Mouse (Mus musculus) left cerebral cortex, postnatal 10 days (tissue): ENCODE measurements around the gene Surf4. TPM values are rescaled to one million over a fixed set of nuclear protein-coding genes. Genes with fewer than 3 reads are reported as not detected.

Experiments used
- DNase-seq, 2 experiments: peaks; one replicate each; pipeline ENCODE4 v3.0.0; 2021 to 2022; ENCODE audit warnings: low spot score in 2 of 2, mixed read lengths in 1 of 2; ENCODE audit errors: extremely low spot score in 1 of 2
- intact Hi-C: fragments of 180-260 bp; cut with DNase I; formaldehyde crosslinking; loops from one replicate; pipeline ENCODE4 v1.15.1; 2025
- total RNA-seq, 2 experiments: library from RNA; stranded (reverse); gene quantifications; 2 replicates each; pipeline ENCODE4 v1.2.3; 2021

The Surf4 gene
- 10 to 100 TPM; 62.4 to 64.2 TPM for total RNA-seq

DNA sequence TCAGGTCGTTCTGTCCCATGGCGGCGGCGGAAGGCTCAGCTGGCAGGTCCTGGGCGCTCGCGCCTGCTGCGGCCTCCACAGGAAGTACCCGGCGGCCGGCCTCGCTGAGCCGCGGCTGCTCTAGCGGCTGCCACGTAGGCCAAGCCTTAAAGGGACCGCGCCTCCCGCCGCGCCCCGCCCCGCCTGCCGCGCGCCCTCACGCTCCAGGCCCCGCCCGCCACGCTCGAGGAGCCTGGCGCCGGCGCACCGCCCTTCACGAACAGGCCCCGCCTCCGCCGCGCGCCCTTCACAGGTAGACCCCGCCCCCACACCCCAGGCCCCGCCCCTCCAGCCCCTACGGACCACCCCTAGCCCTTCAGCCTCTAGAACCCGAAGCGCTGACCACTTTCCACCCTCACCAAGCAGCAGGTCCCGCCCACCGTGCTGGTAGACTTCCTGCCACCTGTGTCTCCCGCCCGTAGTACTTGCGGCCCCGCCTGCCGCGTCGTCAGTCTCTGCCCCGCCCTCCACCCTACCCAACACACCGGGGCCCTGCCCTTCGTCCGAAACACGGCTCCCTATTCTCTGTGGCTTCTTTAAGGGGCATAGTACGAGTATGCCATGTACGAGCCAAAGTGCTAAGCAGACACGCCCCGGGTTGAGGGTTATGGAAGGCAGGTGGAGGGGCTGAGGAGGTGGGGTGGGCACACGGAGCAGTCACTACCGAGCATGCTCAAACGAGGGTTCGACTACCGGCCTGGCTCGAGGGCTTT, at the start of gene Surf4, which contains the start of gene Stkld1:
Gene Surf4 (minus strand): TSS at position 625 of the 752 bp plus-strand sequence.
Gene Stkld1 (plus strand): TSS at position 744 of the 752 bp plus-strand sequence.
- peak; percentile 87 to 96 for DNase-seq
- intact Hi-C loops = loop anchor here (5.0 kb wide), 2 partner anchors 74 to 104 kb away; partner anchors contain the start of gene Cacfd1

DNA sequence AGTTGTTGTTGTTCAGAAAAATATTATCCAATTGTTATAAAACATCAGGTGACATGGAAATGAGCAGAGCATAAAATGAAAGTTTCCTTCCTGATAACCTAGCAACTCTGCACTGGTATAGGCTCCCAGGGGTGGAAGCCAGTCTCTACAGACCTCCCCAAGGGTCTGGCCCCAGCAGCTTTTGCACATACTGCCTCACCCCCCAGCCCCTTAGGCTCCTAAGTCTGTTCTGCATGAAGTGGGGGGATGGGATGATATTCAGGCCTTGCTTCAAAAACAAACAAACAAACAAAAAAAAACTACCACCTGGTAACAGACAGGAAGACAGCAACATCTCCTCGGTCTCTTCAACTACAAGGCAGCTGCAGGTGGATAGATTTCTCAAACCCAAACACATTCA, 46.6 kb upstream of the Surf4 start:
- intact Hi-C loops = no loop called here
- DNase-seq = no peak

DNA sequence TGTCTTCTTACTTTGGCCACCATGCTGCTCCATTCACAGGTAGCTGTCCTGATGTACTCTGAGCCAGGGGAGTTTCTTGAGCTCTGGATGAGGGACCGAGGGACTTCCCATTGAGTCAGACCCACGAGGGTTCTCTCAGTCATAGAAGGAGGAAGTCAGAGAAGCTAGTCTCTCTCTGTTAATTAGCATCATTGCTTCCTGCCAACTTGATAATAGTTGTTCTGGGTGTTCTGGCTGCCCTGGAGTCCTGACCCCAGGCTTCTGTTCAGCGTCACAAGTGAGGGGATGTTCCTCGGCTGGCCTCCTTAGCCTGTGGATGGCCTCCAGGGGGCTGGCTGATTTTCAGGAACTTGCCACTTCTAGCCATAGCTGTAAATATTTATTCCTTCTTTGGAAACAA, 40.2 kb upstream of the Surf4 start:
- DNase-seq = no peak
- intact Hi-C loops = no loop called here

- no peak for DNase-seq
- intact Hi-C loops = no loop called here
These were observed 39.4 kb upstream of the Surf4 start, which contains the start of gene Adamts13 for GRCm38 (mm10) chr2:26973116-26973515. TSS of gene Adamts13 (plus strand) at chr2:26973416.

- intact Hi-C loops = no loop called here
- DNase-seq = no peak
These were observed 33.5 kb upstream of the Surf4 start for GRCm38 (mm10) chr2:26967262-26967661.

- no peak for DNase-seq
- intact Hi-C loops = no loop called here
These were observed 31.1 kb upstream of the Surf4 start for GRCm38 (mm10) chr2:26964724-26965370.

- DNase-seq = peak; percentile 94 to 95
- intact Hi-C loops = no loop called here
These were observed 30.4 kb upstream of the Surf4 start, which contains the start of gene Rexo4 for GRCm38 (mm10) chr2:26963923-26964723. TSS of gene Rexo4 (minus strand) at chr2:26964386.

DNA sequence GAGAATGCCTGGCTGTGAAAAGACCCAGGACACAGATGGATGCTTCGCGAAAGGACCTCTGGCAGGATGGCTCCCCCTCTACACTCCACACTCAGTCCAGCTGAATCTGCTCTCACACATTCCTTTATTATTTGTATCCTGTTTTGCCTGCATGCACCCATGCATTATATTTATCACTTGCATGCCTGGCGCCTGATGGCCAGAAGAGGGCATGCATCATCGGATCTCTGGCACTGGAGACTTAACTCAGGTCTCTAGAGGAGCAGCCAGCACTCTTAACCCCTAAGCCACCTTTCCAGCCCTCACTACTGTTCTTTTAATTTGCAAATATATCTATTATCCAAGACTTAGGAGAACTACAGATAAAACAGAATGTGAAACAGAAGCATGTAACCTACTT, 27.0 kb upstream of the Surf4 start:
- no peak for DNase-seq
- intact Hi-C loops = no loop called here

- intact Hi-C loops = no loop called here
- DNase-seq = no peak
These were observed 23.7 kb upstream of the Surf4 start for GRCm38 (mm10) chr2:26957488-26957859.

DNA sequence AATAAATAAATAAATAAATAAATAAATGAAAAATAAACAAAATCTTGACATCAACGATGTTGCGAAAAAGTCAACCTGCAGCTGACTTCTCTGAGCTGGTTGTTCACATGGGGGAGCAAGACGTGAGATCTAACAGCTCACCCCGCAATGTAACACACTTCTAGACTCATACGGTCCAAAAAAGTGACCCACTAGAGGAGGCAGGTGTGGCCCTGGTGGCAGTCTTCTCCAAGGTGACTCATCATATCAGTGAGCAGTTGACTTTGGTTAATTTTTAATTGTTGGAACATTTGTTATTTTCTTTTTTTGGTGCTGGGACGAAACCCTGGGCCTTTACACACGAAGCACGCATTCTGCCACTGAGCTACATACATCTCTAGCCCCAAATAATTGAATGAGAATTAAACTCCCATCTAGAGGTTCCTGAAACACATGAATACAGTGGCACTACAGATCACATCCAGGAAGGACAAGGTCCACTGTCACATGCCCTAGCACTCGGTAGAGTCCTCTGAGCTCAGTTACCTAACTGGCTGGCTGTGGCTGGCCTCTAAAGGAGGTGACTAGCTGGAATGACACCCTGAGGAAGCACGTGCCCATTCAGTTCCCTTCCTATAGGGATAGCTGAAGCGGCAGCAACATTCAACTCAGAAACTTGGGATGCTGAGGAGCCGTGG, 23.2 kb upstream of the Surf4 start:
- intact Hi-C loops = no loop called here
- no peak for DNase-seq

DNA sequence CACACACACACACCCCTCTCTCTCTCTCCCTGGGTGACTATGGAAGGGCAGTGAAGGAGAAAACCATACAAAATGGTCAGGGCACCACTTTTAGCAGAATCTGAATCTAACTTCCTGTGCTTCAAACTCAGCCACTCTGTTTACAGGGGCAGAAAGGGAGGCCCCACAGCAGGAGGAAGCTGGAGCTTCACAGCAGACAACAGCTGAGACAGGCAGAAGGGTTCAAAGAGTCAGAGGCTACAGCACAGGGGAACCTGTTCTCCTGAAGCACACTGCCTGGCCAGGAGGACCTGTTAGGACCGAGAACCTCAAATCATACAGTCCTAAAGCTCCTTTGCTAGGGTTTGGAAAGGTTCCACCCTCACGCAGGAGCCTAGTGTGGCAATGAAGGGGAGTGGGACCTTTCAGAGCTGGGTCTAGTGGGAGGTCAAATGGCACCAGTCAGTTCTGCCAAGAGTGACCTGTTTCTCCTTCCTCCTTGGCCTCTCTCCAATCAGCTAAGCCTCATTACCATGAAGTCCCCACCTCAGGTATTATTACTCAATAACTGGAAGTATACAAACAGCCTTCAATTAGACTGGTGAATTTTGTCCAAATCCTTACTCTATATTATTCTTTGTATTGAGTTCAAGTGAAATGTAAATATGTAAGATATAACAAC, 21.1 kb upstream of the Surf4 start:
- intact Hi-C loops = no loop called here
- no peak for DNase-seq

- intact Hi-C loops = no loop called here
- no peak for DNase-seq
These were observed 19.1 kb upstream of the Surf4 start for GRCm38 (mm10) chr2:26952866-26953265.

- intact Hi-C loops = no loop called here
- no peak for DNase-seq
These were observed 18.5 kb upstream of the Surf4 start for GRCm38 (mm10) chr2:26952193-26952592.

DNA sequence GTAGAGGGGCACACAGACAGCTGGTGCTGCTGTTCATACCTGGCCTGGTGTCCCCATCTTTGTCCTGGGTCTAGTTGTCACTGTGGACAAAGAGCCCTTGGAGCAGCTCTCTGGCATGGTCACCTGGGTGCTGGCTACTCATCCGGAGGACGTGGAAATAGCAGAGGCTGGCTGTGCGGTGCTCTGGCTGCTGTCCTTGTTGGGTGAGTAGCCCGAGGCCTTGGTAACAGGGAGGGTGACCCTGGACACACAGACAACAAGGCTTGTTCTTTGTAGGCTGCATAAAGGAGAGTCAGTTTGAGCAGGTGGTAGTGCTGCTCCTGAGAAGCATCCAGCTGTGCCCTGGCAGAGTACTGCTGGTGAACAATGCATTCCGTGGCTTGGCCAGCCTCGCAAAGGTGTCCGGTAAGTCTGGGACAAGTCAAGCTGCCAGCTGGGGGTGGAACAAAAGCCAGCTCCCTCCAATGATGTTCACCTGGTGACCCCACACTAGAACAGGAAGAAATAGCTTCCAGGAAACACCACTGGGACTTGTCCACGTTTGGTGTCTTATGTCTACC, 17.7 kb upstream of the Surf4 start:
- DNase-seq = no peak
- intact Hi-C loops = no loop called here

DNA sequence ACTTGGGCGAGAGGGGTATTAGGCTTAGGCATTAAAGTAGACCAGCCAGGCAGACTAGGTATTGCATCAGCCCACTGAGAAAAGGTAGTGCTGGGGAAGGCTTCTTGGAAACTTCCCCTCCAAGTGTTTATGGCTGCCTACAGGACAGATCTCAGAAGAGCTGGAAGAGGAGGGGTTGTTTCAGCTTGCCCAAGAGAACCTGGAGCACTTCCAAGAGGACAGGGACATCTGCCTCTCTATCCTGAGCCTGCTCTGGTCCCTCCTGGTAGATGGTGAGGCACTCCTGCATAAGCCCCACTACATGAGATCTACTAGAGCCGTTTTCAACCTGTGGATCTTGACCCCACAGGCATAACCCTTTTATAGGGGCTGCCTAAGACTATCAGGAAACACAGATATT, 16.7 kb upstream of the Surf4 start:
- no peak for DNase-seq
- intact Hi-C loops = no loop called here

GRCm38 (mm10) chr2:26943253-26943652, 9.5 kb upstream of the Surf4 start:
- intact Hi-C loops = no loop called here
- no peak for DNase-seq

GRCm38 (mm10) chr2:26941539-26941938, 7.8 kb upstream of the Surf4 start:
- DNase-seq = no peak
- intact Hi-C loops = no loop called here

DNA sequence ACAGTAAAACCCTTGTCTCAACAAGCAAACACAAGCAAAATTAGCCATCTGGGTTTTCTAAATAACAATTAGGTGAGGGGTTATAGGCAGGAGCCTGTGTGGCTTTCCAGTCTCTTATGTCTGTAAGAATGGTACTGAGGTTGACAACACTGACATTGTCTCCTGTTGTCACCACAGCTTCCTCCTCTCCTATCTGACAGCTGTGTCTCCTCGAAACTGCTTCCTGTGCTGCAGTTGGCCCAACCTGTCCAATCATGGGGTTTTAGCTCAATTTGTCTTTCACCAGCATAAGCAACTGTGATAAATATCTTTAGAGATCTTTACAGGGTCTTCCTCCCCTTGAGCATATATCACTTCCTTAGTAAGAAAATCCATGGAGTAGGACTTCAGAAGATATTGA, 2.7 kb upstream of the Surf4 start:
- intact Hi-C loops = no loop called here
- no peak for DNase-seq
